Mouse (Mus musculus) kidney, adult 2 months (tissue): ENCODE measurements at regions not wholly inside any gene's neighbourhood (a gene's known extent, or its start where the extent isn't known, plus 50 kb on each side); places are given as distances from the start of the nearest gene placed in this dataset.

ENCODE experiments used
- CTCF ChIP-seq: fragments of 200-500 bp; conservative IDR thresholded peaks from 2 replicates; pipeline ENCODE4 v1.5.1; 2011; ENCODE audit warnings: low read depth, mild to moderate bottlenecking, control low read depth, low read length, moderate library complexity, mixed read lengths; ENCODE audit not compliant: insufficient read depth, insufficient read length
- POLR2A ChIP-seq: fragments of 200-500 bp; IDR thresholded peaks from one replicate; pipeline ENCODE4 v1.6.1; 2011; ENCODE audit warnings: low read depth, low read length, control low read depth

DNA sequence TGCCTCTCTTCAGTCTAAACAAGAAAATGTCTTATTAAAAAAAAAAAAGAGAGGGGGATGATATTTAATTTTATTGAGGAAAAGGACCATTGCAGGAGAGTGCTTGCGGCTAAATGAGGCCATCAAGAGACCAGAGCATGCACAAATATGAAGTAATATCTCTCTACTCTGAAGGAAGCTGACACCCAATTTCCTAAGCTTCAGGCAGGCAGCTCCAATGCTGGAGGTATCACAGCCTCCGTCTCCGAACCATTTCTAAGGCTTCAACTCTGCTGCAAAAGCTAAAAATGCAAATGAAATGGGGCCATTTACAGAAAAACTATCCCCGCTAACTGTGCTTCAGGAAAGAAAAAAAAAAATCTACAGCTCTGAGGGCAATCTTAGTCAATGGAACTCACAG, 164.4 kb upstream of the Camk1g start:
- TF ChIP-seq CTCF (no peak), POLR2A (no peak)
